Mouse (Mus musculus) liver, embryonic 11.5 days (tissue): ENCODE measurements around the gene Kazald1. TPM values are rescaled to one million over a fixed set of nuclear protein-coding genes. Genes with fewer than 3 reads are reported as not detected.

ENCODE experiments used
- ATAC-seq: fragments of 200-750 bp; cut with Nextera tagmentation; replicated peaks from 2 replicates; pipeline ENCODE4 v1.8.0; 2017; ENCODE audit warnings: moderate number of reproducible peaks, mild to moderate bottlenecking, moderate TSS enrichment, moderate library complexity; ENCODE audit not compliant: low FRiP score
- DNase-seq: peaks from one replicate; pipeline ENCODE4 v3.0.0-alpha.2; 2017; ENCODE audit warnings: low spot score
- H3K27ac ChIP-seq: fragments of 300-500 bp; sonication (generic); 2 replicates; pipeline ENCODE4 v1.5.1; 2014; ENCODE audit warnings: mild to moderate bottlenecking, low read depth, low read length, control low read depth
- H3K27me3 ChIP-seq: fragments of 300-500 bp; sonication (generic); replicated peaks from 2 replicates; pipeline ENCODE4 v1.6.1; 2014; ENCODE audit warnings: low read length, mixed read lengths; ENCODE audit not compliant: control insufficient read depth, insufficient read depth
- H3K36me3 ChIP-seq: fragments of 300-500 bp; sonication (generic); 2 replicates; pipeline ENCODE4 v1.6.1; 2014; ENCODE audit warnings: mild to moderate bottlenecking, low read length, moderate library complexity, mixed read lengths; ENCODE audit not compliant: control insufficient read depth, insufficient read depth
- H3K4me1 ChIP-seq: fragments of 300-500 bp; sonication (generic); replicated peaks from 2 replicates; pipeline ENCODE4 v1.6.1; 2014; ENCODE audit warnings: low read length, mixed read lengths; ENCODE audit not compliant: control insufficient read depth, insufficient read depth
- H3K4me2 ChIP-seq: fragments of 300-500 bp; sonication (generic); 2 replicates; pipeline ENCODE4 v1.6.1; 2014; ENCODE audit warnings: mild to moderate bottlenecking, control low read depth, moderate library complexity
- H3K4me3 ChIP-seq: fragments of 300-500 bp; sonication (generic); 2 replicates; pipeline ENCODE4 v1.5.1; 2014; ENCODE audit warnings: low read depth, low read length, control low read depth
- H3K9ac ChIP-seq: fragments of 300-500 bp; sonication (generic); 2 replicates; pipeline ENCODE4 v1.6.1; 2014; ENCODE audit warnings: low read depth, low read length, control low read depth
- H3K9me3 ChIP-seq: fragments of 300-500 bp; sonication (generic); 2 replicates; pipeline ENCODE4 v1.6.1; 2016; ENCODE audit warnings: low read length, inconsistent platforms, mixed read lengths; ENCODE audit not compliant: control insufficient read depth
- WGBS: fragments of 180-500 bp; shearing (Covaris S2); extraction: QIAGEN DNeasy Blood & Tissue Kit; methylation state at CpG from one replicate; pipeline ENCODE4 v1.1.7; 2014; 5-methylcytosine and 5-hydroxymethylcytosine counted together
- polyA plus RNA-seq: library from polyadenylated mRNA; unstranded; fragments of >200 nt; fragmentation: Nextera tagmentation; extraction: Ambion mirVana; gene quantifications from 2 replicates; pipeline ENCODE4 v1.2.1, GENCODE M21; 2014

Gene Kazald1
- polyA plus RNA-seq, 1 experiment from 2014 or later: 1.6 TPM

- Histone ChIP-seq H3K36me3 (no peaks in the 10 kb centered on the region), H3K9me3 (no peaks in the 10 kb centered on the region), H3K4me3 (peak overlapping the region; percentile 39), H3K9ac (no peak overlapping the region), H3K27me3 (peaks cover 83% of the 10 kb centered on the region), H3K27ac (no peak overlapping the region), H3K4me2 (peak overlapping the region; percentile 61), H3K4me1 (peaks cover 44% of the 10 kb centered on the region)
- no peak for ATAC-seq
- 2% methylated on average over 45 of the region's 45 CpGs for WGBS
- DNase-seq: no peak
These were observed 4.9 kb downstream of the Kazald1 start for GRCm38 (mm10) chr19:45079769-45080515.

- Histone ChIP-seq H3K4me1 (peaks cover 41% of the 10 kb centered on the region), H3K4me3 (peak overlapping the region; percentile 39), H3K36me3 (no peaks in the 10 kb centered on the region), H3K27ac (no peak overlapping the region), H3K27me3 (peaks cover 87% of the 10 kb centered on the region), H3K4me2 (peak overlapping the region; percentile 61), H3K9ac (no peak overlapping the region), H3K9me3 (no peaks in the 10 kb centered on the region)
- ATAC-seq (no peak), DNase-seq (no peak)
- 1% methylated on average over 17 of the region's 17 CpGs for WGBS
These were observed 5.7 kb downstream of the Kazald1 start for GRCm38 (mm10) chr19:45080711-45081110.

GRCm38 (mm10) chr19:45081279-45081678 lies 6.2 kb downstream of the Kazald1 start:
- peaks cover 37% of the 10 kb centered on the region for H3K4me1 ChIP-seq
- no peaks in the 10 kb centered on the region for H3K9me3 ChIP-seq
- DNase-seq (peak; percentile 74), ATAC-seq (no peak)
- H3K4me3 ChIP-seq: peak overlapping the region; percentile 5; the same call in 1 of the 2 replicates
- H3K27ac ChIP-seq: no peak overlapping the region
- WGBS: 2% methylated on average over 5 of the region's 5 CpGs
- peaks cover 87% of the 10 kb centered on the region for H3K27me3 ChIP-seq
- no peaks in the 10 kb centered on the region for H3K36me3 ChIP-seq
- peak overlapping the region; percentile 35; the same call in 1 of the 2 replicates for H3K4me2 ChIP-seq
- no peak overlapping the region for H3K9ac ChIP-seq

- Histone ChIP-seq H3K9me3 (no peaks in the 10 kb centered on the region), H3K27me3 (peaks cover 85% of the 10 kb centered on the region), H3K4me1 (peaks cover 32% of the 10 kb centered on the region), H3K4me3 (no peak overlapping the region), H3K4me2 (no peak overlapping the region), H3K27ac (no peak overlapping the region), H3K9ac (no peak overlapping the region), H3K36me3 (no peaks in the 10 kb centered on the region)
- no peak for DNase-seq
- ATAC-seq: no peak
- WGBS: 21% methylated on average over 11 of the region's 11 CpGs
These were observed 7.0 kb downstream of the Kazald1 start for GRCm38 (mm10) chr19:45081841-45082550.

GRCm38 (mm10) chr19:45097868-45098267 lies 22.8 kb downstream of the Kazald1 start:
- no peak overlapping the region for H3K9ac ChIP-seq

GRCm38 (mm10) chr19:45100486-45101270 lies 25.6 kb downstream of the Kazald1 start:
- H3K9me3 ChIP-seq: no peaks in the 10 kb centered on the region
- H3K27ac ChIP-seq: no peak overlapping the region
- 62% methylated on average over 8 of the region's 8 CpGs for WGBS
- H3K9ac ChIP-seq: no peak overlapping the region
- no peaks in the 10 kb centered on the region for H3K4me1 ChIP-seq
- ATAC-seq (no peak), DNase-seq (no peak)
- no peak overlapping the region for H3K4me3 ChIP-seq
- no peaks in the 10 kb centered on the region for H3K36me3 ChIP-seq
- H3K27me3 ChIP-seq: peaks cover 42% of the 10 kb centered on the region
- no peak overlapping the region for H3K4me2 ChIP-seq

More at GRCm38 (mm10) chr19:45097868-45098267, 22.8 kb downstream of the Kazald1 start:
- WGBS: 17% methylated on average over 11 of the region's 11 CpGs
- no peaks in the 10 kb centered on the region for H3K9me3 ChIP-seq
- ATAC-seq (no peak), DNase-seq (no peak)
- no peak overlapping the region for H3K27ac ChIP-seq
- H3K4me1 ChIP-seq: no peaks in the 10 kb centered on the region
- no peaks in the 10 kb centered on the region for H3K36me3 ChIP-seq
- peaks cover 15% of the 10 kb centered on the region for H3K27me3 ChIP-seq
- no peak overlapping the region for H3K4me3 ChIP-seq
- H3K4me2 ChIP-seq: no peak overlapping the region

GRCm38 (mm10) chr19:45105591-45105990 lies 30.6 kb downstream of the Kazald1 start:
- Histone ChIP-seq H3K4me1 (no peaks in the 10 kb centered on the region), H3K4me2 (no peak overlapping the region), H3K27ac (no peak overlapping the region), H3K9ac (no peak overlapping the region), H3K4me3 (no peak overlapping the region), H3K36me3 (no peaks in the 10 kb centered on the region), H3K9me3 (no peaks in the 10 kb centered on the region), H3K27me3 (peaks cover 42% of the 10 kb centered on the region)
- WGBS: 25% methylated on average over 1 of the region's 1 CpGs
- no peak for ATAC-seq
- no peak for DNase-seq

GRCm38 (mm10) chr19:45106689-45107088 lies 31.6 kb downstream of the Kazald1 start:
- H3K36me3 ChIP-seq: no peaks in the 10 kb centered on the region
- no peak for DNase-seq
- H3K27me3 ChIP-seq: peaks cover 42% of the 10 kb centered on the region
- no peak overlapping the region for H3K4me3 ChIP-seq
- ATAC-seq: no peak
- no peaks in the 10 kb centered on the region for H3K4me1 ChIP-seq
- 37% methylated on average over 6 of the region's 6 CpGs for WGBS
- no peak overlapping the region for H3K9ac ChIP-seq
- H3K27ac ChIP-seq: no peak overlapping the region
- no peaks in the 10 kb centered on the region for H3K9me3 ChIP-seq
- no peak overlapping the region for H3K4me2 ChIP-seq
